Mouse (Mus musculus): ENCODE results near the gene H2-M10.6.

- TF ChIP-seq CTCF (IDR thresholded peaks at IDR 0.05; ENCODE audit: low read depth) (no peak), EP300 (IDR thresholded peaks at IDR 0.05; ENCODE audit: low read depth) (no peak)
Observed at GRCm38 (mm10) chr17:36861680-36862079, 49.7 kb downstream of the H2-M10.6 start.

All from liver, embryonic 14.5 days (tissue).